Comparison of ENCODE assay signal across 24 mouse cellular contexts in genomic region chr16:9964469-9964868, GRCm38 (mm10). TPM values are rescaled to one million over a fixed set of nuclear protein-coding genes. Genes with fewer than 3 reads are reported as not detected.
"Had no signal": no experiment of that assay in that cellular context is flagged by ENCODE, and none has a peak within 500 bp of the region (broad histone marks: within the 10 kb centered on the region; RNA-seq: fewer than 3 reads in every experiment).

No protein-coding gene starts in this region.

- H3K4me1 ChIP-seq: kidney, embryonic 15.5 days; limb, embryonic 10.5 days; limb, embryonic 13.5 days; liver, embryonic 12.5 days; liver, embryonic 15.5 days; midbrain, embryonic 10.5 days; midbrain, embryonic 13.5 days; neural tube, embryonic 13.5 days; stomach, embryonic 15.5 days had no signal

- DNase-seq: kidney, postnatal 10 days; kidney, postnatal 36 days; liver; lung, adult 18-20 months; lung, postnatal 14 days; retina, postnatal 1 day; right cerebral cortex, postnatal 25 days; spleen, adult 18-20 months; thymus, postnatal 36 days had no signal

- H3K4me3 ChIP-seq: kidney, embryonic 15.5 days; limb, embryonic 10.5 days; limb, embryonic 13.5 days; liver, embryonic 12.5 days; liver, embryonic 15.5 days; megakaryocyte, embryonic 14.5 days; midbrain, embryonic 10.5 days; midbrain, embryonic 13.5 days; myocyte; neural tube, embryonic 13.5 days; stomach, embryonic 15.5 days had no signal

- ATAC-seq: liver, embryonic 12.5 days; midbrain, embryonic 13.5 days; midbrain, embryonic 16.5 days had no signal

- H3K27ac ChIP-seq: kidney, embryonic 15.5 days; limb, embryonic 10.5 days; limb, embryonic 13.5 days; liver, embryonic 12.5 days; liver, embryonic 15.5 days; macrophage; midbrain, embryonic 10.5 days; midbrain, embryonic 13.5 days; neural tube, embryonic 13.5 days; stomach, embryonic 15.5 days had no signal

RNA-seq across cellular contexts. Expression of gene Grin2a, which starts 30.9 kb away (rescaled TPM):
- total RNA-seq: monocyte, adult 5-6 weeks had no signal
- polyA plus RNA-seq: liver, embryonic 15.5 days; macrophage; thymus, postnatal 0 days had no signal
